Mouse (Mus musculus): ENCODE measurements around the gene Tnpo3.

Tnpo3 gene

DNA sequence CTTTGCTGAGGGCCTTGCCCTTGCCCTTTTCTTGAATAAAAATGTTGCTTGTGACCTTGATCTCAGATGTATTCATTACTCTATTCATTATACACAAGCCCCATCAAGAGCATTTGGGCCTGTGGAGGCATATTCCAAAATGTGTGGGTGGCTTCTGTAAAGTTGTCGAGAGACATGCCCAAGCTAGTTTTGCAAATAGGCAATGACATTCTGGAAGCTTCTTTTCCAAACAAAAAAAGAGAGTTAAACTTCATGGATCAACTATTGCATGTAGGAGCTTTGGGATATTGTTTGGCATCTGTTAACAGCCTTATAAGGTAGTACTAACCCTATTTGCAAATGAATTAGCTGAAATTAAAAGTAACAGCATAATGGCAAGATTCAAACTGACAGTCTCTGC lies 61.6 kb downstream of the Tnpo3 start:
- H3K36me3 ChIP-seq (ENCODE audit: control insufficient read depth, insufficient read depth, low read length, poor library complexity, severe bottlenecking), result peaks cover 10% of the 10 kb centered on the region
- DNase-seq (ENCODE audit: low read depth, low spot score), result no peak
- H3K27me3 ChIP-seq (ENCODE audit: control insufficient read depth, insufficient read depth, low read length, poor library complexity, severe bottlenecking), result no peaks in the 10 kb centered on the region

DNA sequence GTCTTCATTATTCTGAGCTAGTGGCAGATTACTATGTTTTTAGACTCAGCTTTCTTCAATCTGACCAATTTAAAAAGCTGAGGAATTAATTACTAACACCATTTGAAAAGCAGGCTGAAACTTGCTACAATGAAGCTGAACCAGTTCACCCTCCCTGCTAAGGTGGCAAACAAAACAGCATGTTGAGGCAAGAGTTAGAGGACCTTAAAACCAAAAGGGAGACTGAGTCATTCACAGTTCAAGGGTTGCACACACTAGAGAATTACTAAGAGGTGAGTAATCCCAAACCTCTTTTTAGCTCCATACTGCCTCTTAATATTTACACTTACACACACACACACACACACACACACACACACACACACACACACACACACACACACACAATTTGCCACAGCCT lies 62.1 kb downstream of the Tnpo3 start:
- Histone ChIP-seq H3K36me3 (ENCODE audit: control insufficient read depth, insufficient read depth, low read length, poor library complexity, severe bottlenecking) (peaks cover 11% of the 10 kb centered on the region), H3K27me3 (ENCODE audit: control insufficient read depth, insufficient read depth, low read length, poor library complexity, severe bottlenecking) (no peaks in the 10 kb centered on the region)
- no peak for DNase-seq (ENCODE audit: low read depth, low spot score)

DNA sequence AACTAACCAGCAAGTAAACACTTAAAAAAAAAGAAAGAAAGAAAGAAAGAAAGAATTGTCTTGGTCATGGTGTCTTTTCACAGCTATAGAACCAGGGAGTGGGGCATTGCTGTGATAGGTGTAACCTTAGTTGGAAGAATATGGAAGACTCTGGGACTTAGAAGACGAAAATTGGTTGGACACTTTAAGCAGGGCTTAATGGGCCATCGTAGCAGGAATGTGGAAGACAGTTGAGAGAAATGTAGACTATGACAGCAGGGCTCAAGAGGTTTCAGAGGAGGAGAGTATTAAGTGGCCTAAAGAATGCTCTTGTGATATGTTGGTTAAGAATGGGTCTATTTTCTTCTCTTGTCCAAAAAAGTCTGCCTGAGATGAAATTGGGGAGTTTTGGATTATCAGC lies 64.1 kb downstream of the Tnpo3 start:
- DNase-seq (ENCODE audit: low read depth, low spot score), result no peak
- Histone ChIP-seq H3K36me3 (ENCODE audit: control insufficient read depth, insufficient read depth, low read length, poor library complexity, severe bottlenecking) (peaks cover 11% of the 10 kb centered on the region), H3K27me3 (ENCODE audit: control insufficient read depth, insufficient read depth, low read length, poor library complexity, severe bottlenecking) (no peaks in the 10 kb centered on the region)

DNA sequence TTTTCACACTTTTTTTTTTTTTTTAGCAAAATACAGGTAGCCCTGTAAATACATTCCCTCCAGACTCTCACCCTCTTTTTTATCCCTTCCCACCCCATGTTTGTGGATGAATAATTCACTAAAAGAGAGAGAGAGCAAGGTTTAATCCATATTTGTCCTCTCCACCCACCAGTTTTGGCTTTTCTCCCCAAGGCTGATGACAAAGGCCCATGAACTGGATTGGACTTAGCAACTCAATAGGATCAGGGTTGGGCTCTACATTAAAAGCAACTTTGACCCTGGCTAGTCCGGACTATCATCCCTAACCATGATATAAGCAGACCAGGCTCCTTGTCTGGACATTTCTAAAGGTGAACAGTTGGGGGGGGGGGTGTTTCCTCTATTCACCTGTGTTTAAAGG lies 68.7 kb downstream of the Tnpo3 start:
- Histone ChIP-seq H3K27me3 (ENCODE audit: control insufficient read depth, insufficient read depth, low read length, poor library complexity, severe bottlenecking) (no peaks in the 10 kb centered on the region), H3K36me3 (ENCODE audit: control insufficient read depth, insufficient read depth, low read length, poor library complexity, severe bottlenecking) (peaks cover 13% of the 10 kb centered on the region)
- no peak for DNase-seq (ENCODE audit: low read depth, low spot score)

DNA sequence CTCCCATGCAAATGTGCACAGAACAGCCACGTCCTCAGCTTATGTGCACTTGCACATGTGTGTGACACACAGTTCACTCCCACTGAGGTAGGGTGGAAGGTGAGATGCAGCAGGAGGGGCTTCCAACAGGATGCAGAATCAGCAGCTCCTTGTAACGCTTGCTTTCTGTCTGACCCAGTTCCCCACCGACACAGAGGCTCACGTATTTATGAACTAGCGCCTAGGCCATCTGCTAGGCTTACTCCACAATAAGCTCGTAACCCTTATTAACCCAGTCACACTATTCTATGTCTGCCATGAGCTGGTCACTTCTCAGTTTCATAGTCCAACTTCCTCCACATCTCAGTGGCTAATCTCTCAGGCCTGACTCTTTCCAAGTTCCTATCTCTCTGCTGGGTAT lies 69.5 kb downstream of the Tnpo3 start:
- DNase-seq (ENCODE audit: low read depth, low spot score), result no peak
- peaks cover 13% of the 10 kb centered on the region for H3K36me3 ChIP-seq (ENCODE audit: control insufficient read depth, insufficient read depth, low read length, poor library complexity, severe bottlenecking)
- no peaks in the 10 kb centered on the region for H3K27me3 ChIP-seq (ENCODE audit: control insufficient read depth, insufficient read depth, low read length, poor library complexity, severe bottlenecking)

DNA sequence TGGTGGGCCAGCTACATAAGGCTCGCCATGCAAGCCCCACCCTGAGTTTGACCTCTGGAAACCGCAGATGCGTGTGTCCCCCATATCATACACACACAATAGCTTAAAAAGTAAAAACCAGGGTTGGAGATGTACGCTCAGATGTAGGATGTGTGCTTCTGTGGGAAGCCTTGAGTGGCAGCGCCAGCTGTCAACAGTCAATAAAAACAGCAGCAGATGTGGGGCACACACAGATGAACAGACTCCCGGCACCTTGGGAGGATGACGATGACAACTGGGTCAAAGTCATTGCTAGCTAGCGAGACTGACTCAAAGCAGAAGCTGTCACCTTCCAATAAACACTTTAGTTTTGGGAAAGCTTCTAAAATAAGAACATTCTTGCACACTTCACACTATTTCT lies 70.2 kb downstream of the Tnpo3 start:
- peaks cover 14% of the 10 kb centered on the region for H3K36me3 ChIP-seq (ENCODE audit: control insufficient read depth, insufficient read depth, low read length, poor library complexity, severe bottlenecking)
- no peak for DNase-seq (ENCODE audit: low read depth, low spot score)
- H3K27me3 ChIP-seq (ENCODE audit: control insufficient read depth, insufficient read depth, low read length, poor library complexity, severe bottlenecking), result no peaks in the 10 kb centered on the region

DNA sequence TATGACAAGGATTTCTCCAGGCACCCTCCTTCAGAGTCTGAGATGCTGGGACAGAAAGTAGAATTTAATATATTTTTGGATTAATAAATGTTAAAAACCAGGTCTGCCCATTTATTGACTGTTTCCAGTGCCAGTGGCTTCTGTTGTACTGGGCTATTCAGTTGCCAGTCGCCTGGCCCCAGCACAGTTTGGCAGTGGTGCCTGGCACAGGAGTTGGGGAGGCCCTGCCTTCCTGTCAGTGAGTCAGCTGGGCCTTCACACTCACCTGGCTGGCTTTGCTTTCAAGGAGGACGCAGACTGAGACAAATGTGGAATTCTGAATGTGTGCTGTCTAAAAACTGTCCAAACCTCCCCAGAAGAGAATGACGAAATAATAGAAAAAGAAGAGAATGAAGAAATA lies 72.5 kb downstream of the Tnpo3 start:
- no peak for DNase-seq (ENCODE audit: low read depth, low spot score)
- Histone ChIP-seq H3K36me3 (ENCODE audit: control insufficient read depth, insufficient read depth, low read length, poor library complexity, severe bottlenecking) (peaks cover 22% of the 10 kb centered on the region), H3K27me3 (ENCODE audit: control insufficient read depth, insufficient read depth, low read length, poor library complexity, severe bottlenecking) (no peaks in the 10 kb centered on the region)

DNA sequence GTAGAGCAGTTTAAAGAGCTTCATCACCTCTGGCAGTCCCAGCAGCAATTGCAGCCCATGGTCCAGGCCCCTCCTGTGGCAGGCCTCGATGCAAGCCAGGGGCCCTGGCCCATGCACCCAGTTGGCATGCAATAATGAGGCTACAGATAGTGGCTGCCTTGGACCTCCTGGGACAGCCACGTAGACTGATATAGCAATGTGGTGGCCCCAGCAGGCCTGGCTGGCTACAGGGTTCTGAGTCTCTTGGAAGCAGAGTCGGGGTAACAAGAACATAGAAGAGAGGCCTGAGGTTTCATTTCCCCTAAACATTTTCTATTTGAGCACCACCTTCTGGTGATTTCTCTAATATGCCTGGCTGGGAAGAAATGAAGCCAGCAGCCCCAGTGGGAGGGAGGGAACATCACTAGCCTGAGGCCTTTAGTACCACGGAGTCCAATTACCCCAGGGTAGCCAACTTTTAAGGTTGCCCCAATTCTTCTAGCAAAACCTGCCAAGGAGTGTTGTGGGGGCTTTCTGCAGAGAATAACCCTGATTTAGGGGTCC lies 73.0 kb downstream of the Tnpo3 start:
- DNase-seq (ENCODE audit: low read depth, low spot score), result peak; percentile 80
- Histone ChIP-seq H3K36me3 (ENCODE audit: control insufficient read depth, insufficient read depth, low read length, poor library complexity, severe bottlenecking) (peaks cover 26% of the 10 kb centered on the region), H3K27me3 (ENCODE audit: control insufficient read depth, insufficient read depth, low read length, poor library complexity, severe bottlenecking) (no peaks in the 10 kb centered on the region)

DNA sequence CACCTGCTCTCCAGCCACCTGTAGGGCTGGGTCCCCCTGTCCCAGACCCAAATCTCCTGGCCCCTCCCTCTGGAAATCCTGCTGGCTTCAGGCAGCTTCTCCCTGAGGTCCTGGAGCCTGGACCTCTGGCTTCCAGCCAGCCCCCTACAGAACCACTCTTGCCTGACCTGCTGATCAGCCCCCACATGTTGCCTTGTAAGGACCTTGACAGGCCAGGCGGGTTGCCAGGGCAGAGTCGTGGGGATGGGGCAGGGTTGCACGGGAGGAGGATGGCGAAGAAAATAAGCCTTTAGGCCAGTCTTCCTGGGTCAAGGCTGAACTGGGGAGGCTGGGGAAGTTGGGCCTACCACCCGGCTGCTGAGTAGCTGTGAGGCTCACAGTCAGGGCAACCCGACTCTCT lies 74.4 kb downstream of the Tnpo3 start:
- H3K27me3 ChIP-seq (ENCODE audit: control insufficient read depth, insufficient read depth, low read length, poor library complexity, severe bottlenecking), result no peaks in the 10 kb centered on the region
- peaks cover 27% of the 10 kb centered on the region for H3K36me3 ChIP-seq (ENCODE audit: control insufficient read depth, insufficient read depth, low read length, poor library complexity, severe bottlenecking)
- DNase-seq (ENCODE audit: low read depth, low spot score), result no peak

DNA sequence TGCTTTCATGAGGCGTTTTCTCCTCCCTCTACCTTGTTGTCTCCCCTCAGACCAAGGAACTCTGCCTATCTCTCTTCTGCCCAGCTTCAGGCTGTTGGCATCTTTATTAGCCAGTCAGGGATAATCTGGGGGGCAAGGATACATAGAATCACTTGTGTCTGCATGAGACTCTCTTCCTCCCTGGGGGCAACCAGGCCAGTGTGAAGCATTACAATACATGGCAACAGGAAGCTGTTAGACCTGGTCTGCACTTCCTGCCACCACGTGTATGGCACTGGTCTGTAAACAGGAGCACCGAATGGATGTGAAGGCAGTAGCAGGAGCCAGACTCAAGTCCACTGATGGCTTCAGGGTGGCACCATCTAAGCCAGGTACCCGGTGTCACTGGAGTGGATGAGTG lies 79.6 kb downstream of the Tnpo3 start:
- DNase-seq (ENCODE audit: low read depth, low spot score), result peak; percentile 59
- Histone ChIP-seq H3K27me3 (ENCODE audit: control insufficient read depth, insufficient read depth, low read length, poor library complexity, severe bottlenecking) (no peaks in the 10 kb centered on the region), H3K36me3 (ENCODE audit: control insufficient read depth, insufficient read depth, low read length, poor library complexity, severe bottlenecking) (peaks cover 15% of the 10 kb centered on the region)

DNA sequence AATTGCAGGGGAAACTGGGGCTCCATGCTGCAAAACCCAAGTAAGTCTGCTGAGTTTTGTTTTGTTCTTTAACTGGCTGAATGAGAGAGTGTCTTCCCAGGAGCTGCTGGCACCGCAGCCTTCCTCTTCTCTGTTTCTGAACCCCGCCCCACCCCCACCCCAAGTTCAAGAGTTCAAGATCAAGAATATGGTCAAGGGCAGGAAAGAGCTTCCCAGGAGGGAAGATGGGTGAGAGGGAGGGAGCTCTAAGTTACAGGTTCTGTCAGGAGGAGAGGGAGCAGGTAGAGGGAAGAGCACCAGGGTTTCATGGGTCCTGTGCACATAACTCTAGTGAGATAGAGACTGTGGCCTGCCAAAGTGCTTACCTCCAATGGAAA lies 80.3 kb downstream of the Tnpo3 start:
- DNase-seq (ENCODE audit: low read depth, low spot score), result no peak
- H3K36me3 ChIP-seq (ENCODE audit: control insufficient read depth, insufficient read depth, low read length, poor library complexity, severe bottlenecking), result peaks cover 13% of the 10 kb centered on the region
- H3K27me3 ChIP-seq (ENCODE audit: control insufficient read depth, insufficient read depth, low read length, poor library complexity, severe bottlenecking), result no peaks in the 10 kb centered on the region

DNA sequence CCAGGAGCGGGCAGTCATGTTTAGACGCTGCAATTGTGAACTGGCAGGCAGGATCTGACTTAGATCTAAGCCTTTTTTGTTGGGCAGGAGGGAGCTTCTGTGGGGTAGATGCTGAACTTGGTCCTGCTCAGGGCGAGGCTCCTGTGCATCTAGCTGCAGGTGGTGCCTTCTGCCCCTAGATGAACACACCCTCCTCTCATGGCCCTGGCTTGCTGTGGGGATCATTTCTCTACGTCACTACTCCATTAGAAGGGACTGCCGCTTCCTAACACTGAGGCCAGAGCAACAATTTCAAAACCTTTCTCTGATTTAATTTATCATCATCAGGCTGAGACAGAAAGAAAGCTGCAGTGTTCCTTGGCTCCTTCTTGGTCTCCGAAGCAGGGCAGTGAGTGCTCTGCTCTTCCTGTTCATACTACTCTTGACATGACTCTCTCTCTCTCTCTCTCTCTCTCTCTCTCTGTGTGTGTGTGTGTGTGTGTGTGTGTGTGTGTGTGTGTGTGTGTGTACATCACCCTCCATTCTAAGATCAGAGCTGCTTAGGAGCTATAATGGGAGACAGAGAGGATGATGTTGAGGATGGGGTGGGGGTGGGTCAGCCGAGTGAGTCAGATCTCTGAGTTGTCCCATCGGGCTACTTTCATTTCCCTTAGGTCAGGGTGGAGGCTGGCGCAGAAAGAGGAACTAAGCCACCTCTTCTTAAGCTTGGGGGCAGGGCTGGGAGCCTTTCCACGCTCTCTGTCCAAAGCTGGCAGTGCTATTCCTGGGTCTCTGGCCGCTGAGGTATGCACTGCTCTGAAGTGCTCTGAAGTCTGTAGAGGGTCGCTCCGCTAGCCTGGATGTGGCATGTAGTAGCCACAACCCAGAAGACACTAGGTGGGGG lies 80.9 kb downstream of the Tnpo3 start:
- peak; percentile 84 for DNase-seq (ENCODE audit: low read depth, low spot score)
- Histone ChIP-seq H3K36me3 (ENCODE audit: control insufficient read depth, insufficient read depth, low read length, poor library complexity, severe bottlenecking) (peaks cover 8% of the 10 kb centered on the region), H3K27me3 (ENCODE audit: control insufficient read depth, insufficient read depth, low read length, poor library complexity, severe bottlenecking) (no peaks in the 10 kb centered on the region)

DNA sequence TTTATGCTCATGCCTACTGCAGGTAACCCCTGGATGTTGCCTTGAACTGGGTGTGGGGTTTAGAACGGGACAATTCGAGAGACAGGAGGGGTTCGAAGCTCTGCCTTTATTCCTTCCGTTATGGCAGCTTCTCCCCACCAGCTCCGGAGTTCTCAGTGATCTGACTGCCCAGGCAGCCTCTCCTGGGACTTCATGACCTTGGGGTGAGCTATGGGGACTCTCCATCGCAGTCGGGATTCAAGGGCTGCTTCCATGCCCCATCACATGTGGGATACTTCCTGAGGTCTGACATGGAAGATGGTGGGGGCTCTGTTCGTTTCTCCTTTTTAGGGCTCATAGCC lies 81.6 kb downstream of the Tnpo3 start:
- Histone ChIP-seq H3K27me3 (ENCODE audit: control insufficient read depth, insufficient read depth, low read length, poor library complexity, severe bottlenecking) (no peaks in the 10 kb centered on the region), H3K36me3 (ENCODE audit: control insufficient read depth, insufficient read depth, low read length, poor library complexity, severe bottlenecking) (peaks cover 7% of the 10 kb centered on the region)
- no peak for DNase-seq (ENCODE audit: low read depth, low spot score)

DNA sequence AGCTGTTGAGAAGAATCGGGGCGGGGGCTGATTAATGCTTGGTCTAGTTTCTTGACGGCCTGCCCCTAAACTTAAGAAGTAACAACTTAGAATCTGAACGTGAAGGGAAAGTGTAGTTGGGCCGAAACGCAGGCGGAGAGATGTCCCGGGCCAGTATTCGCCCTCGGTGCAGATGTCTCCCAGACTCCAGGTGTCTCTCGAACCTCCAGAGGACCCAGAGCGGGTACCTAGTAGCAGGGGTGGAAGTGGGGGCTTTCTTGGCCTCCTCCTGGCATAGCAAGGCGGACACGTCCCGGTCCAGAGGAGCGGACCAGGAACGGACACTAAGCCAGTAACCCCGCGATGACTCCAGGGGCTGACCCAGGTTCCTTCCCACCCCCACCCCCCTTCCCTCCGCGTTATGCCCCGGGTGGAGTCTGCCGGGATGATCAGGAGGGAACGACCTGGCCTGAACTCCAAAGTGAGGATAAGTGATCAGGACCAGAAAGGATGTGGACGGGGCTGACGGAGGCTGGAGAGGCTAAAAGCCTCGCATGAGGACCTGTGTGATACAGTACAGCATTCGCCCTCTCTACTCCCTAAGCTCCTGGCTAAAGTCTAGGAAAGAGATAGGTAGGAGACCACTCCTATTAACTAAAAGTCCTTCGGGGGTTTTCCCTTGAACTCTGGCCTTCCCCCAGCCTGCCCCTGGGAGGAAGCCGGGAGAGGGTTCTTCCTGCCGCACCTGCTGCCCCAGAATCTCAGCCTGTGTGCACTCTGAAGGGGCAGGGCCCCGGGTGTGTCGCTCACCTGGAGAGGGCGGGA lies 82.1 kb downstream of the Tnpo3 start:
- H3K27me3 ChIP-seq (ENCODE audit: control insufficient read depth, insufficient read depth, low read length, poor library complexity, severe bottlenecking), result no peaks in the 10 kb centered on the region
- peak; percentile 40 for DNase-seq (ENCODE audit: low read depth, low spot score)
- H3K36me3 ChIP-seq (ENCODE audit: control insufficient read depth, insufficient read depth, low read length, poor library complexity, severe bottlenecking), result peaks cover 6% of the 10 kb centered on the region

Data from splenic B cell, adult 2 months (primary cell).